Mouse (Mus musculus): ENCODE results near the gene Usp54. TPM values are rescaled to one million over a fixed set of nuclear protein-coding genes. Genes with fewer than 3 reads are reported as not detected.
"Not testable (repeated sequence)": the region's sequence is repeated elsewhere in the genome, so short reads cannot be mapped to it uniquely, and the experiment has no call there.

The Usp54 gene
- total RNA-seq, 1 experiment from 2014 or later, result 0.57 TPM

DNA sequence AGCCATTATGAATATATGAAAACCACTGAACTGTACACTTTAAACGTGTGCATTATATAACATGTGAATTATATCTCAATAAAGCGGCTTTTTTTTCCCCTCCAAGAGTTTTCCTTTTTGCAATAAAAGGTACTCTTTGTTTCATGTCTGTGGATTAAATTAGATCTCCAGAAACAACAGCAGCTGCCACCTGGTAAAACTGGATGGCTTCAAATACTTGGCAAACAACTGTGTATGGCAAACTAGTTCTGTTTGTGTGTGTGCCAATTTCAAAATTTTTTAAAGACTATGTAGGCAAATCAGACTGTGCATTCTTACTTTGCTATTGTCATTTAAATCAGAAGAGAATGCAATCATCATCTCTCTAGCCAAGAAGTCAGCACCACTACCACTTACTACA, 19.0 kb downstream of the Usp54 start:
- ATAC-seq (replicated peaks; ENCODE audit: insufficient number of reproducible peaks, low FRiP score, low TSS enrichment, poor library complexity, severe bottlenecking), result no peak

- no peak for ATAC-seq (replicated peaks; ENCODE audit: insufficient number of reproducible peaks, low FRiP score, low TSS enrichment, poor library complexity, severe bottlenecking)
Measured at GRCm38 (mm10) chr14:20619131-20619530, 21.7 kb downstream of the Usp54 start.

GRCm38 (mm10) chr14:20618211-20618610, 22.7 kb downstream of the Usp54 start:
- no peak for ATAC-seq (replicated peaks; ENCODE audit: insufficient number of reproducible peaks, low FRiP score, low TSS enrichment, poor library complexity, severe bottlenecking)

DNA sequence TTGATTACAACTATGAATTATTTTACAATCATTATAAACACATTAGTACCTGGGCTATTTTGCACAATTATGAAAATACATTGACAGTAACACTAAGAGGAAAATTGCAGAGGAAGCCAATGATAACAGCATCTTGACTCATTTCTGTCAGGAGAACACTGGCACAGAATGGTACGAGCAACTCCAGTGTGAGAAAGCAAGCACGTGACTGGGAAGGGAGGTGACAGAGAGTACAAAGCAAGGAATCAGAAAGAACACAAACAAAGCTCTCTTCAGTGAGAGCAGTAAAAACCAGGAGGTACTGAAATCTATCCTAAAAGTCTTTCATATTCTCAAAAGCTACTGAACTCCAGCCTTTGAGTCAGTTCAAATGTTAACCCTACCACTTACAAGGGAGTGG, 24.4 kb downstream of the Usp54 start:
- no peak for ATAC-seq (replicated peaks; ENCODE audit: insufficient number of reproducible peaks, low FRiP score, low TSS enrichment, poor library complexity, severe bottlenecking)

DNA sequence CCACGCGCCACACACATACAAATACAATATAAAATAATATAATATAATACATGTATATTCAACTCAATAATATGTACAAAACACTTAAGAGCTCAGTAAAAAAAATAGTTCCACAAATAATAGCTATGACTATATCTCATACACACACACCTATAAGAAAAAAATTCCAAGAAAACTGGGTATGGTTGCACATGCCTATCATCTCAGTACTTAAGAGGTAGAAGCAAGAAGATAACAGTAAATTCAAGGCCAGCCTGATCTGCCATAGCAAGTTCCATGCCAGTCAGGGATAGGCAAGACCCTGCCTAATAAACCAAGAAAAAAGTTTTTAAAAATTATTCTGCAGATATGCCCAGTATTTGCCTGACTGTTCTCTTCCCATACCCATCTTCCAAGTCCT, 25.8 kb downstream of the Usp54 start:
- ATAC-seq (replicated peaks; ENCODE audit: insufficient number of reproducible peaks, low FRiP score, low TSS enrichment, poor library complexity, severe bottlenecking), result no peak

- no peak for ATAC-seq (replicated peaks; ENCODE audit: insufficient number of reproducible peaks, low FRiP score, low TSS enrichment, poor library complexity, severe bottlenecking)
Measured at GRCm38 (mm10) chr14:20612820-20613219, 28.0 kb downstream of the Usp54 start.

GRCm38 (mm10) chr14:20610146-20610545, 30.7 kb downstream of the Usp54 start:
- ATAC-seq (replicated peaks; ENCODE audit: insufficient number of reproducible peaks, low FRiP score, low TSS enrichment, poor library complexity, severe bottlenecking), result no peak

GRCm38 (mm10) chr14:20609519-20609918, 31.3 kb downstream of the Usp54 start:
- no peak for ATAC-seq (replicated peaks; ENCODE audit: insufficient number of reproducible peaks, low FRiP score, low TSS enrichment, poor library complexity, severe bottlenecking)

- ATAC-seq (replicated peaks; ENCODE audit: insufficient number of reproducible peaks, low FRiP score, low TSS enrichment, poor library complexity, severe bottlenecking), result no peak
Measured at GRCm38 (mm10) chr14:20607396-20608126, 33.3 kb downstream of the Usp54 start.

DNA sequence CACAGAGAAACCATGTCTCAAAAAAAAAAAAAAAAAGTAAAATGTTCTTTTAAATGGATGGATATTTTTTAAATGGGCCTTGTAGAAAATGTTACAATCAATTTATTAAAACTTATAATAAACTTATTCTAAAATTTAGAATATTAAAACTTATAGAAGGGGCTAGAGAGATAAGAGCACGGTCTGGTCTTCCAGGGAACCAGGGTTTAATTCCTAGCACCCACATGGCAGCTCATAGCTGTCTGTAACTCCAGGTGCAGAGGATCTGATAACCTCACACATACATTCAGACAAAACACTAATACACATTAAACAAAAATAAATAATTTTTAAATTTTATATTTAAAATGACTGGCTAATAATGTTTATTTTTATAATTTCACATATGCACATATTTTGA, 39.6 kb downstream of the Usp54 start:
- no peak for ATAC-seq (replicated peaks; ENCODE audit: insufficient number of reproducible peaks, low FRiP score, low TSS enrichment, poor library complexity, severe bottlenecking)

- no peak for ATAC-seq (replicated peaks; ENCODE audit: insufficient number of reproducible peaks, low FRiP score, low TSS enrichment, poor library complexity, severe bottlenecking)
Measured at GRCm38 (mm10) chr14:20600203-20600602, 40.7 kb downstream of the Usp54 start.

DNA sequence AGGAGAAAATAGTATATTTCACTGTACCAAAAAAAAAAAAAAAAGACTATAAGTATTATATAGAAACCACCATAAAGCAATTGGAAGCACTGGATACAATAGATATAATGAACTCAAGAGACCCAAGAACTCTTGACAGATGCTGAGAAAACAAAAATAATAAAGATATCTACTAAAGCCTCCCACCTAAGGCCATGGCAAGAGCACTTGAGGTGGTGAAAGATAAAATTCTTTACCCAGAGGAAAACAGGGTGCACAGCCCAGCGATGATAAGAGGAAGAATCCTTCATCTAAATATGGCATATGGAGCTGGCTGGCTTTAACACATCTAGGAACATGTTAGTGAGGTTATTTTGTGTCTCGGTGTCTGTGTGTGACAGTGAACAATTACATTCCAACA, 41.3 kb downstream of the Usp54 start:
- ATAC-seq (replicated peaks; ENCODE audit: insufficient number of reproducible peaks, low FRiP score, low TSS enrichment, poor library complexity, severe bottlenecking), result no peak

DNA sequence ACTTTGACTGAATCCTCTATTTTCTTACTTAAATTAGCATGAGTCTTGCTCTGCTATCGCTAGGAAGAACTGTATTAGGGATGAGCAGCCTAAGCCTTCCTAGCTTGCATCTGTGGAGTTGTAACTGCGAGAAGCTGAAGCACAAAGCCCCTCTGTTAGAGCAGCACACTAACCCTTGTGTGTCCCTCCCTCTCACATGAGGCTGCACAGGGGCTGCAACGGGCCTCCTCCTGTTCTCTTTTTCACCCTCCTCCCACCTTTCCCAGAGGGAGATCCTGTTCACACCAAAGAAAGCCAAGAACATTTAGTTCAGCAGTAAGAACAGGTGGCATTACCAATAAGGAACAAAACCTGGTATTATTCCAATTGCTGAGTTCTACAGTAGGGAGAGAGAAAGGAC, 45.1 kb downstream of the Usp54 start:
- ATAC-seq (replicated peaks; ENCODE audit: insufficient number of reproducible peaks, low FRiP score, low TSS enrichment, poor library complexity, severe bottlenecking), result no peak

DNA sequence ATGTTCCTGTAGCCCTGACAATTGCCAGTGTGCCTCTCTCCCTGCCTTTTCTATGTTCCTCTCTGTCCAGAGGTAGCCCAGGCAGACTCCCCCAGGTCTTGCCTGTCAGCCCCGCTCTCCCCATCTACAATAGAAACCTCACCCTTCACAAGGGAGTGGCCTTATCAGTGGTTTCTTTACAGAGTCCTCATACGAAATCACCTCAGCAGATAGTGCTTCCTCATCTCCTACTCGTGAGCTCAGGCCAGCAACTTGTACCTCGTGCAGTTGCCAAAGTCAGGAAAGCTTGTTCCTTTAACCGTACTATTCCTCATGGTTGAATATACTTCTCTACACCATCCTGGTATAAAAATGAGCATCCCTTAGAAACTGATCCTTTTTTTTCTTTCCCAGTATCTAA, 53.4 kb downstream of the Usp54 start:
- no peak for ATAC-seq (replicated peaks; ENCODE audit: insufficient number of reproducible peaks, low FRiP score, low TSS enrichment, poor library complexity, severe bottlenecking)

GRCm38 (mm10) chr14:20578822-20579407, 61.9 kb downstream of the Usp54 start:
- no peak for ATAC-seq (replicated peaks; ENCODE audit: insufficient number of reproducible peaks, low FRiP score, low TSS enrichment, poor library complexity, severe bottlenecking)

GRCm38 (mm10) chr14:20576179-20576578, 64.7 kb downstream of the Usp54 start:
- peak; percentile 50; the same call in 1 of the 2 replicates for ATAC-seq (replicated peaks; ENCODE audit: insufficient number of reproducible peaks, low FRiP score, low TSS enrichment, poor library complexity, severe bottlenecking)

GRCm38 (mm10) chr14:20573196-20573595, 67.7 kb downstream of the Usp54 start:
- ATAC-seq (replicated peaks; ENCODE audit: insufficient number of reproducible peaks, low FRiP score, low TSS enrichment, poor library complexity, severe bottlenecking), result not testable (repeated sequence)

DNA sequence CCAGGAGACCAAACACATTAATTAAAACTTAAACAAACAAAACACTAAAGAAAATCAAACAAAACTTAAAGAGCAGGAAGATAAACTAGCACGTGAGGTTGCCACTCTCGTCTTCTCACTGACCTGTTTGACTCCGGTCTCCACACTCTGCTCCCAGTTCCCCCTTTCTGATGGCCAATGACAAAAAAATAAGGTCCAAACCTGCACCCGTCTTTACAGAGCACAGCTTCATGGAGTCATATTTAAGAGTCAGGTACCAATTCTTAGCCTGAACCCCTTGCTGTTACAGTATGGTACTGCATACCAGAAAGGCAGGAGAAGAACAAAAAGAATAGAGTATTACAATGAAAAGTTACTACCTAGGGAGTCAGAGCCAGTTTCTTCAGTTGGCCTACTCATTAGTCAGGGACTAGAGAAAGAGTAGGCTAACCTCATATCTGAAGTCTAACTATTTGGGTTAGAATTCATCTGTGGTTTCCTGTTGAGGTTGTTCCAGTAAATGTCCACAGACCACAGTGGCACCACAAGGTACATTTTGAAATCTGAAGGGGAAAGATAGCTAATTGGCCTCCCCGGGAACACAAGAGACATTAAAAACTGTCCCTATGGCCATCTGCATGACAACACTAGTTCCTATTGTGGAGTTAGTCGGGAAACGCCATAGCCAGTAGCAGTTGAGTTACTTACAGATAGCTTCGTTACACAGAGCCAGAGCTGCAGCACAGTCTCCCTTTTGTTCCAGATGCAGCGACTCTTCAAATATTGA, 75.4 kb downstream of the Usp54 start:
- ATAC-seq (replicated peaks; ENCODE audit: insufficient number of reproducible peaks, low FRiP score, low TSS enrichment, poor library complexity, severe bottlenecking), result 0 out of 2 replicates have a peak, but pooled peaks have one; percentile 12

- ATAC-seq (replicated peaks; ENCODE audit: insufficient number of reproducible peaks, low FRiP score, low TSS enrichment, poor library complexity, severe bottlenecking), result no peak; the same call in 1 of the 2 replicates
Measured at GRCm38 (mm10) chr14:20564692-20565091, 76.2 kb downstream of the Usp54 start.

GRCm38 (mm10) chr14:20561897-20562296, 79.0 kb downstream of the Usp54 start:
- ATAC-seq (replicated peaks; ENCODE audit: insufficient number of reproducible peaks, low FRiP score, low TSS enrichment, poor library complexity, severe bottlenecking), result no peak
